8 mouse cellular contexts compared by ENCODE assay signal in the genomic region with DNA sequence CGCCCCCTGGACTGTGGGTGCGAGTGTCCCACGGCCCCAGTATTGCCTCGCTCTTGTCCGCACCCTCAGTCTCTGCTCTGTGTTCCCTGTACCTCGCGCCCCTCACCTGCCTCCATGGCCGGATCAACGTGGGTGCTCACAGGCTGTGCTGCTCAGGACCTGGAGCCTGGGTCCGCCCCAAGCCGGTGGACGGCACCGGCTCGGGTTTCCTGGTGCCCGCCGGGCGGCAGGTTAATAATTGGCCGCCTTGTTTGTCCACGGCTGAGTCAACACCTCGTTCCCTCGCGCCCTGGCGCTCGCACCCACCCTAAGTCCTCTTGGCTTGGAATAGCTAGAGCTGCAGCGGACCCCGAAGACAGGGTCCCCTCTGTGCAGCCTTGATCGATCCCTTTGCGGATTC. TPM values are rescaled to one million over a fixed set of nuclear protein-coding genes. Genes with fewer than 3 reads are reported as not detected.
A peak's percentile ranks its signal among the peaks of the same experiment; 100 is the strongest.
DNase-seq lines count a peak whose midpoint lies in the region; ATAC-seq lines count a peak whose summit lies in the region.

A gene (minus strand): TSS at position 189 of the 400 bp plus-strand sequence.

- no peaks in the 10 kb centered on the region for H3K9me3 ChIP-seq in neural tube, embryonic 11.5 days (ENCODE audit: control insufficient read depth, low read length)
- H3K9me3 ChIP-seq in kidney, embryonic 14.5 days (ENCODE audit: control insufficient read depth, low read length), result no peaks in the 10 kb centered on the region
- H3K9me3 ChIP-seq in lung, embryonic 15.5 days, result no peaks in the 10 kb centered on the region

- H3K27ac ChIP-seq in neural tube, embryonic 11.5 days (ENCODE audit: low read depth, low read length), result no peak within 1 kb of the TSS
- H3K27ac ChIP-seq in kidney, embryonic 14.5 days (ENCODE audit: low read depth, low read length), result no peak within 1 kb of the TSS
- H3K27ac ChIP-seq in lung, embryonic 15.5 days, result peak within 1 kb of the TSS; percentile 62

- H3K9ac ChIP-seq in neural tube, embryonic 11.5 days (ENCODE audit: low read length), result peak within 1 kb of the TSS; percentile 10; the same call in 1 of the 2 replicates
- no peak within 1 kb of the TSS for H3K9ac ChIP-seq in kidney, embryonic 14.5 days (ENCODE audit: low read depth, low read length)
- H3K9ac ChIP-seq in lung, embryonic 15.5 days, result no peak within 1 kb of the TSS; the same call in 1 of the 2 replicates

- peaks cover 36% of the 10 kb centered on the region for H3K27me3 ChIP-seq in neural tube, embryonic 11.5 days (ENCODE audit: control insufficient read depth, insufficient read depth, low read length)
- peaks cover 35% of the 10 kb centered on the region for H3K27me3 ChIP-seq in kidney, embryonic 14.5 days (ENCODE audit: control insufficient read depth, insufficient read depth, low read length)
- peaks cover 56% of the 10 kb centered on the region for H3K27me3 ChIP-seq in lung, embryonic 15.5 days

- peak within 1 kb of the TSS; percentile 14 for H3K4me3 ChIP-seq in neural tube, embryonic 11.5 days (ENCODE audit: low read depth, low read length)
- peak within 1 kb of the TSS; percentile 21 for H3K4me3 ChIP-seq in kidney, embryonic 14.5 days (ENCODE audit: low read length)
- peak within 1 kb of the TSS; percentile 32 for H3K4me3 ChIP-seq in lung, embryonic 15.5 days

- WGBS in neural tube, embryonic 11.5 days, result 3% methylated on average over 28 of the region's 28 CpGs
- WGBS in kidney, embryonic 14.5 days, result 2% methylated on average over 28 of the region's 28 CpGs
- WGBS in lung, embryonic 15.5 days, result 7% methylated on average over 28 of the region's 28 CpGs

- peaks cover 10% of the 10 kb centered on the region; the same call in 1 of the 2 replicates for H3K4me1 ChIP-seq in neural tube, embryonic 11.5 days (ENCODE audit: control insufficient read depth, insufficient read depth, low read length)
- peaks cover 14% of the 10 kb centered on the region; the same call in 1 of the 2 replicates for H3K4me1 ChIP-seq in kidney, embryonic 14.5 days (ENCODE audit: control insufficient read depth, insufficient read depth, low read length)
- H3K4me1 ChIP-seq in lung, embryonic 15.5 days, result peaks cover 6% of the 10 kb centered on the region; the same call in 1 of the 2 replicates

- peak within 1 kb of the TSS; percentile 9 for H3K4me2 ChIP-seq in neural tube, embryonic 11.5 days (ENCODE audit: low read depth)
- H3K4me2 ChIP-seq in kidney, embryonic 14.5 days (replicated peaks; ENCODE audit: low read depth, low read length), result peak within 1 kb of the TSS; percentile 48
- peak within 1 kb of the TSS; percentile 55 for H3K4me2 ChIP-seq in lung, embryonic 15.5 days

- ATAC-seq in neural tube, embryonic 11.5 days (ENCODE audit: insufficient read depth, low FRiP score, low TSS enrichment), result no peak
- peak; percentile 70 for ATAC-seq in kidney, embryonic 14.5 days (ENCODE audit: low FRiP score, low TSS enrichment)
- peak; percentile 67 for ATAC-seq in lung, embryonic 15.5 days (ENCODE audit: borderline replicate concordance, extremely low read depth, low FRiP score, low TSS enrichment)
- ATAC-seq in granulocyte monocyte progenitor cell, adult 5-6 weeks (replicated peaks; ENCODE audit: poor library complexity, severe bottlenecking), result no peak

- no peak for DNase-seq in neural tube, embryonic 11.5 days (ENCODE audit: low spot score)
- DNase-seq in neural tube, embryonic 10.5 days (ENCODE audit: extremely low spot score, low spot score), result no peak
- DNase-seq in left cerebral cortex, adult 8-10 months (ENCODE audit: low spot score in 2 of 2), result no peak
- no peak for DNase-seq in cerebellum, adult 9-10 months
- DNase-seq in adrenal gland, postnatal 25 days, result no peak

- no peaks in the 10 kb centered on the region for H3K36me3 ChIP-seq in neural tube, embryonic 11.5 days (ENCODE audit: control insufficient read depth, insufficient read depth, low read length)
- no peaks in the 10 kb centered on the region for H3K36me3 ChIP-seq in kidney, embryonic 14.5 days (ENCODE audit: control insufficient read depth, insufficient read depth, low read length)
- H3K36me3 ChIP-seq in lung, embryonic 15.5 days, result no peaks in the 10 kb centered on the region

RNA-seq across cellular contexts. Expression of the gene that starts here (rescaled TPM):
- not detected in 2 replicates for polyA plus RNA-seq in neural tube, embryonic 11.5 days (2014; fragmentation: Nextera tagmentation; extraction: Ambion mirVana)
- 0.84 and 1.5 TPM in 2 replicates for polyA plus RNA-seq in kidney, embryonic 14.5 days (2014; fragmentation: Nextera tagmentation; extraction: Ambion mirVana)
- polyA plus RNA-seq in lung, embryonic 15.5 days (2015; fragmentation: Nextera tagmentation; extraction: Ambion mirVana), result 1.7 TPM in 2 replicates
- 1 to 10 TPM in 3 of 4 experiments, under 1 TPM in 1; 0.44 to 2.5 (median 1.4) TPM for total RNA-seq in left cerebral cortex, adult 8-10 months (2022)
- total RNA-seq in adrenal gland, postnatal 25 days (2021), result not detected in 2 replicates
- total RNA-seq in granulocyte monocyte progenitor cell, adult 5-6 weeks (2014; fragmentation: Nextera tagmentation), result not detected in 2 replicates
- not detected in 2 replicates for total RNA-seq in granulocyte monocyte progenitor cell, adult 5-6 weeks (2017)

Comparison
In these comparisons a context has a peak if more than half of its experiments do, and no peak if none do; other contexts are left out.
1. ATAC-seq: peak in kidney, embryonic 14.5 days (single experiment) and lung, embryonic 15.5 days (single experiment); none in neural tube, embryonic 11.5 days (single experiment) and granulocyte monocyte progenitor cell, adult 5-6 weeks (single experiment).
2. Peak in every context shown above with its lines, with median percentiles within 50 percentile points of each other: H3K4me2 ChIP-seq and H3K4me3 ChIP-seq.